Mouse (Mus musculus) spleen, adult 2 months (tissue): ENCODE data around the gene Rep15. TPM values are rescaled to one million over a fixed set of nuclear protein-coding genes. Genes with fewer than 3 reads are reported as not detected.
A peak's percentile ranks its signal among the peaks of the same experiment; 100 is the strongest.

Experiments used
- DNase-seq, 2 experiments: peaks; one replicate each; pipeline versions ENCODE4 v3.0.0 to v3.0.0-alpha.2; 2012 to 2021; ENCODE audit warnings: low spot score in 2 of 2, low read depth in 1 of 2
- H3K27ac ChIP-seq: fragments of 200-500 bp; 2 replicates; pipeline ENCODE4 v1.5.1; 2012; ENCODE audit warnings: low read length, inconsistent platforms; ENCODE audit not compliant: insufficient read depth
- H3K27me3 ChIP-seq: fragments of 200-500 bp; 2 replicates; pipeline ENCODE4 v1.6.1; 2012; ENCODE audit warnings: mild to moderate bottlenecking, moderate library complexity, low read length, inconsistent platforms; ENCODE audit not compliant: control insufficient read depth, insufficient read depth
- H3K36me3 ChIP-seq: fragments of 200-500 bp; 2 replicates; pipeline ENCODE4 v1.6.1; 2012; ENCODE audit warnings: mild to moderate bottlenecking, low read length, inconsistent platforms; ENCODE audit not compliant: control insufficient read depth, insufficient read depth
- H3K4me1 ChIP-seq: fragments of 200-500 bp; 2 replicates; pipeline ENCODE4 v1.6.1; 2011; ENCODE audit warnings: inconsistent platforms; ENCODE audit not compliant: control insufficient read depth, insufficient read depth, insufficient read length
- H3K4me3 ChIP-seq: fragments of 200-500 bp; 2 replicates; pipeline ENCODE4 v1.5.1; 2011; ENCODE audit warnings: mild to moderate bottlenecking, inconsistent platforms; ENCODE audit not compliant: insufficient read depth, insufficient read length; ENCODE audit errors: extremely low read depth
- CTCF ChIP-seq: fragments of 200-500 bp; IDR thresholded peaks from 2 replicates; pipeline ENCODE4 v1.5.1; 2011; ENCODE audit warnings: mild to moderate bottlenecking, inconsistent platforms; ENCODE audit not compliant: insufficient read depth, insufficient read length, insufficient replicate concordance; ENCODE audit errors: extremely low read depth
- POLR2A ChIP-seq: fragments of 200-500 bp; IDR thresholded peaks from 2 replicates; pipeline ENCODE4 v1.6.1; 2011; ENCODE audit warnings: low read depth, low read length, inconsistent platforms
- WGBS: fragments of 180-500 bp; shearing (Covaris S2); methylation state at CpG from one replicate; pipeline ENCODE4 v1.1.7; 2018; 5-methylcytosine and 5-hydroxymethylcytosine counted together
- polyA plus RNA-seq: library from polyadenylated mRNA; depleted of rRNA; stranded (reverse); fragments of >200 nt; gene quantifications from 2 replicates; pipeline ENCODE4 v1.2.3, GENCODE M21; 2012; rRNA removed

Rep15 gene
- polyA plus RNA-seq = 0.11 and 0.21 TPM in 2 replicates

- TF ChIP-seq POLR2A (no peak), CTCF (no peak)
- DNase-seq = no peak
- WGBS = 68% methylated on average over 13 of the region's 13 CpGs
- Histone ChIP-seq H3K27me3 (no peaks in the 10 kb centered on the region), H3K4me1 (no peaks in the 10 kb centered on the region), H3K36me3 (no peaks in the 10 kb centered on the region), H3K4me3 (no peak within 1 kb of the TSS), H3K27ac (no peak within 1 kb of the TSS)
Measured at GRCm38 (mm10) chr6:147032303-147032925, at the start of gene Rep15. Gene Rep15 (plus strand): TSS chr6:147032584.

DNA sequence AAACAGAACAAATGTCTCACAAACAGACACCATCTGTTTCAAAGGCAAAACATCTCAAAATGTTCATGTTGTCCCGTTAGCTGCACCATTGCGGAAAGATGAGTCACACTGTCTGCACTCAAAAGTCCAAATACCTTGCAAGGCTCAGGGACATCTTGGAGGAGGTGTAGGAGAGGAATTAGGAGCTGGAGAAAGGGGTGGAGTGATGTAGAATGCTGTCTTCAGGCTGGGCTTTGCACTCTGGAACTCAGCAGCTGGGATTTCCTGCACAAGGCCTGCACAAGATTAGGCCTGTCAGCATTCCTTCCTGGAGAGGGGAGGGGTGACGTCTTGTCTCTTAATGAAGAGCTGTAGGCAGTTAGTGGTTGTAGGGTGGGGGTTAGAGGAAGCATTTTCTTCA lies 47.8 kb upstream of the Rep15 start:
- no peaks in the 10 kb centered on the region for H3K27me3 ChIP-seq
- H3K4me1 ChIP-seq = no peaks in the 10 kb centered on the region
- TF ChIP-seq CTCF (no peak), POLR2A (no peak)
- H3K36me3 ChIP-seq = no peaks in the 10 kb centered on the region
- no peak overlapping the region for H3K27ac ChIP-seq
- H3K4me3 ChIP-seq = no peak overlapping the region
- no peak for DNase-seq
- 83% methylated on average over 3 of the region's 3 CpGs for WGBS

DNA sequence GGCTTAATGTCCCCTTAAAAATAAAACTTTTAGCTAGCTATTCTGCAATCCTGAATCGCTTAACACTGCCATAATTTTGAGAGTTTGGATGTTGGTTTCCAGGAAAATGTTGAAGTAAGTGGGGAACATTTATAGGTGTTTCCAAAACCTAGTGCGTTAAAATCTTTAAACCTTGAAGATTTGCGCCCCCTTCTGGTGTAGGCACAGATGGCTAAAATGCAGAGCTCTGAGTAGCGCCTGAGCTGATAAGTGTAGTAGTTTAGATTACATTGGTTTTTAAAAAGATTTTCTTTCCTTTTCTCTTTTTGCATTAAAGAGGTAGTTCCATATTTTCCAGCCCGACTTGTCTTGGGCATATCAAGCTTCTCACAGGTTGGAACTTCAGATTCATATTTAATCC lies 38.1 kb upstream of the Rep15 start:
- Histone ChIP-seq H3K27me3 (no peaks in the 10 kb centered on the region), H3K4me1 (no peaks in the 10 kb centered on the region), H3K27ac (no peak overlapping the region), H3K4me3 (no peak overlapping the region), H3K36me3 (no peaks in the 10 kb centered on the region)
- TF ChIP-seq POLR2A (no peak), CTCF (peak; percentile 22; the same call in 1 of the 2 replicates)
- DNase-seq = peak; percentile 3 to 16
- WGBS = 38% methylated on average over 5 of the region's 5 CpGs

GRCm38 (mm10) chr6:146995391-146995790 lies 37.0 kb upstream of the Rep15 start:
- Histone ChIP-seq H3K27ac (no peak overlapping the region), H3K27me3 (no peaks in the 10 kb centered on the region), H3K4me3 (no peak overlapping the region), H3K36me3 (no peaks in the 10 kb centered on the region), H3K4me1 (no peaks in the 10 kb centered on the region)
- 94% methylated on average over 2 of the region's 2 CpGs for WGBS
- TF ChIP-seq POLR2A = no peak
- no peak for DNase-seq

DNA sequence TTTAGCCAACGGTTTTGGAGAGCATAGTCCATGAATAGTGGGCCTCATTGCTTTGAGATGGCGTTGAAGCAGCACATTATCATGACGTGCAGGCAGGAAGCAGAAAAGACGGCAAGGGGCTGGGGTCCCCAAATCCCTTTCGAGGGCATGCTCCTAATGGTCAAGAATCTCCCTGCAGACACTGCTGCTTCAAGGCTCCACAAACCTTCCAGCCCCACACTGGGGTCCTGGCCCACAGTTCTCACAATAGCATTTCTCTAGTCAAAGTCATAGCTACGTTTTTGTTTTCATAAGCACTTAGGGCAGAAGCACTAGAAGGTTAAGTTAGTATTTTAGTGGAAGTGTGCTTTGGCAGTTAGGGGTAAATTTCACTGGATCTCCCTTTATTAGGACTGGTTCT lies 36.5 kb upstream of the Rep15 start:
- Histone ChIP-seq H3K4me1 (no peaks in the 10 kb centered on the region), H3K27ac (no peak overlapping the region), H3K4me3 (no peak overlapping the region), H3K27me3 (no peaks in the 10 kb centered on the region), H3K36me3 (no peaks in the 10 kb centered on the region)
- TF ChIP-seq CTCF = no peak
- TF ChIP-seq POLR2A = no peak
- no peak for DNase-seq
- WGBS = 88% methylated on average over 6 of the region's 6 CpGs

DNA sequence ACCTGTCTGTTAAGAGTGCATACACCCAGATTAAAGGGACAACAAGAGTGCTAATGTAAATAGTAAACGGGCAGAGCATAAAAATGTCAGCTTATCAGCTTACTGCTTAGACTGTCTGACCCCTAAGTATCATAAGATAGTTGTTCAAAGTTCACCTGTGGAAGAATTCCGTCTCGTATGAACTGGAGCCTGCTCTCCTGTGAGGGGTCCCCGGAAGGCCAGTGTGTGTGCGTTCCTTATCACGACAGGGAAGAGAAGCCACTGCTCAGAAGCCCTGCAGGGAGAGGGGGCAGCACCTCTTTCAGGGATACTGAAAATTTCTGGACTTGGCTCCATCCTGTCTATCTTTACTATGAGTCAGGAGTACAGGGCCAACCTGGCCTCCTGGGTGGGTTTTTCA lies 35.4 kb upstream of the Rep15 start:
- no peak for TF ChIP-seq CTCF
- TF ChIP-seq POLR2A = no peak
- Histone ChIP-seq H3K4me1 (no peaks in the 10 kb centered on the region), H3K27me3 (no peaks in the 10 kb centered on the region), H3K36me3 (no peaks in the 10 kb centered on the region), H3K4me3 (no peak overlapping the region), H3K27ac (no peak overlapping the region)
- DNase-seq = no peak
- 90% methylated on average over 6 of the region's 6 CpGs for WGBS

GRCm38 (mm10) chr6:146998710-146999109 lies 33.7 kb upstream of the Rep15 start:
- H3K4me3 ChIP-seq = no peak overlapping the region
- H3K36me3 ChIP-seq = no peaks in the 10 kb centered on the region
- H3K27ac ChIP-seq = no peak overlapping the region
- 85% methylated on average over 4 of the region's 4 CpGs for WGBS
- DNase-seq = no peak
- H3K27me3 ChIP-seq = no peaks in the 10 kb centered on the region
- TF ChIP-seq CTCF = no peak
- TF ChIP-seq POLR2A = no peak
- no peaks in the 10 kb centered on the region for H3K4me1 ChIP-seq
